Mouse (Mus musculus): ENCODE measurements around the gene Klhl3.

GRCm38 (mm10) chr13:57984163-57984562, 129.2 kb downstream of the Klhl3 start:
- no peak for TF ChIP-seq CTCF (IDR thresholded peaks at IDR 0.05; ENCODE audit: low read depth, low read length)
- no peak for TF ChIP-seq POLR2A (IDR thresholded peaks at IDR 0.05; ENCODE audit: borderline replicate concordance, low read depth, low read length)

Data from bone marrow macrophage, adult 2 months (primary cell).